Mouse (Mus musculus): ENCODE measurements at regions not wholly inside any gene's neighbourhood (a gene's known extent, or its start where the extent isn't known, plus 50 kb on each side); places are given as distances from the start of the nearest gene placed in this dataset.

- no peak for DNase-seq
- TF ChIP-seq POLR2A (IDR thresholded peaks at IDR 0.05; ENCODE audit: insufficient read depth, low read depth, low read length) (no peak), CTCF (IDR thresholded peaks at IDR 0.05) (no peak), EP300 (IDR thresholded peaks at IDR 0.05; ENCODE audit: insufficient read depth, low read depth, low read length) (no peak)
- H3K4me1 ChIP-seq (ENCODE audit: control insufficient read depth, insufficient read depth, low read length): no peaks in the 10 kb centered on the region
- H3K79me2 ChIP-seq (replicated peaks; ENCODE audit: control insufficient read depth, insufficient read depth, low read length): no peaks in the 10 kb centered on the region
- no peak overlapping the region for H3K9ac ChIP-seq (ENCODE audit: low read depth, low read length)
- 63% methylated on average over 2 of the region's 2 CpGs for WGBS
- H3K27me3 ChIP-seq (ENCODE audit: control insufficient read depth, insufficient read depth, low read length): no peaks in the 10 kb centered on the region
- no peak overlapping the region for H3K27ac ChIP-seq
- H3K4me3 ChIP-seq: no peak overlapping the region
- intact Hi-C loops (cut with DNase I): no loop called here
- H3K36me3 ChIP-seq (ENCODE audit: control insufficient read depth, insufficient read depth, low read length): no peaks in the 10 kb centered on the region
These were observed 273.5 kb upstream of the 4930412O13Rik start for GRCm38 (mm10) chr2:9607547-9607946.

- WGBS: 82% methylated on average over 2 of the region's 2 CpGs
- intact Hi-C loops (cut with DNase I): no loop called here
- no peaks in the 10 kb centered on the region for H3K4me1 ChIP-seq (ENCODE audit: control insufficient read depth, insufficient read depth, low read length)
- TF ChIP-seq CTCF (IDR thresholded peaks at IDR 0.05) (no peak), EP300 (IDR thresholded peaks at IDR 0.05; ENCODE audit: insufficient read depth, low read depth, low read length) (no peak), POLR2A (IDR thresholded peaks at IDR 0.05; ENCODE audit: insufficient read depth, low read depth, low read length) (no peak)
- no peak for DNase-seq
- H3K27me3 ChIP-seq (ENCODE audit: control insufficient read depth, insufficient read depth, low read length): no peaks in the 10 kb centered on the region
- no peaks in the 10 kb centered on the region for H3K36me3 ChIP-seq (ENCODE audit: control insufficient read depth, insufficient read depth, low read length)
- H3K79me2 ChIP-seq (replicated peaks; ENCODE audit: control insufficient read depth, insufficient read depth, low read length): no peaks in the 10 kb centered on the region
- no peak overlapping the region for H3K9ac ChIP-seq (ENCODE audit: low read depth, low read length)
- no peak overlapping the region for H3K4me3 ChIP-seq
- H3K27ac ChIP-seq: no peak overlapping the region
These were observed 266.6 kb upstream of the 4930412O13Rik start for GRCm38 (mm10) chr2:9614415-9614814.

GRCm38 (mm10) chr2:9616292-9616691 is 264.8 kb upstream of the 4930412O13Rik start:
- no peak for DNase-seq
- H3K4me3 ChIP-seq: no peak overlapping the region
- peaks cover 6% of the 10 kb centered on the region for H3K4me1 ChIP-seq (ENCODE audit: control insufficient read depth, insufficient read depth, low read length)
- WGBS: 73% methylated on average over 5 of the region's 5 CpGs
- no peak overlapping the region for H3K27ac ChIP-seq
- TF ChIP-seq EP300 (IDR thresholded peaks at IDR 0.05; ENCODE audit: insufficient read depth, low read depth, low read length) (no peak), POLR2A (IDR thresholded peaks at IDR 0.05; ENCODE audit: insufficient read depth, low read depth, low read length) (no peak), CTCF (IDR thresholded peaks at IDR 0.05) (no peak)
- H3K79me2 ChIP-seq (replicated peaks; ENCODE audit: control insufficient read depth, insufficient read depth, low read length): no peaks in the 10 kb centered on the region
- intact Hi-C loops (cut with DNase I): no loop called here
- no peak overlapping the region for H3K9ac ChIP-seq (ENCODE audit: low read depth, low read length)
- H3K27me3 ChIP-seq (ENCODE audit: control insufficient read depth, insufficient read depth, low read length): no peaks in the 10 kb centered on the region
- H3K36me3 ChIP-seq (ENCODE audit: control insufficient read depth, insufficient read depth, low read length): no peaks in the 10 kb centered on the region

GRCm38 (mm10) chr2:9620303-9621244 is 260.5 kb upstream of the 4930412O13Rik start:
- DNase-seq: peak; percentile 74 to 84
- peak overlapping the region; percentile 82 for H3K27ac ChIP-seq
- TF ChIP-seq CTCF (IDR thresholded peaks at IDR 0.05): no peak
- 0 out of 2 replicates have a peak, but pooled peaks have one; percentile 20 for TF ChIP-seq POLR2A (IDR thresholded peaks at IDR 0.05; ENCODE audit: insufficient read depth, low read depth, low read length)
- TF ChIP-seq EP300 (IDR thresholded peaks at IDR 0.05; ENCODE audit: insufficient read depth, low read depth, low read length): peak; percentile 92
- intact Hi-C loops (cut with DNase I): loop anchor here (2.0 kb wide), 1 partner anchor 72 kb away; no protein-coding TSS in a partner anchor
- no peaks in the 10 kb centered on the region for H3K27me3 ChIP-seq (ENCODE audit: control insufficient read depth, insufficient read depth, low read length)
- H3K36me3 ChIP-seq (ENCODE audit: control insufficient read depth, insufficient read depth, low read length): no peaks in the 10 kb centered on the region
- H3K4me3 ChIP-seq: no peak overlapping the region
- no peak overlapping the region for H3K9ac ChIP-seq (ENCODE audit: low read depth, low read length)
- 29% methylated on average over 21 of the region's 21 CpGs for WGBS
- H3K4me1 ChIP-seq (ENCODE audit: control insufficient read depth, insufficient read depth, low read length): peaks cover 6% of the 10 kb centered on the region
- H3K79me2 ChIP-seq (replicated peaks; ENCODE audit: control insufficient read depth, insufficient read depth, low read length): no peaks in the 10 kb centered on the region

GRCm38 (mm10) chr2:9623702-9624101 is 257.4 kb upstream of the 4930412O13Rik start:
- no peak overlapping the region for H3K27ac ChIP-seq
- no peak for TF ChIP-seq CTCF (IDR thresholded peaks at IDR 0.05)
- TF ChIP-seq POLR2A (IDR thresholded peaks at IDR 0.05; ENCODE audit: insufficient read depth, low read depth, low read length): no peak
- no peak for TF ChIP-seq EP300 (IDR thresholded peaks at IDR 0.05; ENCODE audit: insufficient read depth, low read depth, low read length)
- intact Hi-C loops (cut with DNase I): no loop called here

GRCm38 (mm10) chr2:9628026-9628425 is 253.0 kb upstream of the 4930412O13Rik start:
- Histone ChIP-seq H3K4me1 (ENCODE audit: control insufficient read depth, insufficient read depth, low read length) (no peaks in the 10 kb centered on the region), H3K4me3 (no peak overlapping the region), H3K9ac (ENCODE audit: low read depth, low read length) (no peak overlapping the region), H3K27me3 (ENCODE audit: control insufficient read depth, insufficient read depth, low read length) (no peaks in the 10 kb centered on the region), H3K79me2 (replicated peaks; ENCODE audit: control insufficient read depth, insufficient read depth, low read length) (no peaks in the 10 kb centered on the region), H3K36me3 (ENCODE audit: control insufficient read depth, insufficient read depth, low read length) (no peaks in the 10 kb centered on the region), H3K27ac (no peak overlapping the region)
- DNase-seq: no peak
- TF ChIP-seq EP300 (IDR thresholded peaks at IDR 0.05; ENCODE audit: insufficient read depth, low read depth, low read length) (no peak), POLR2A (IDR thresholded peaks at IDR 0.05; ENCODE audit: insufficient read depth, low read depth, low read length) (no peak), CTCF (IDR thresholded peaks at IDR 0.05) (no peak)
- intact Hi-C loops (cut with DNase I): loop anchor here (5.0 kb wide), 1 partner anchor 249 kb away; no protein-coding TSS in a partner anchor
- 90% methylated on average over 3 of the region's 3 CpGs for WGBS

More at GRCm38 (mm10) chr2:9623702-9624101, 257.4 kb upstream of the 4930412O13Rik start:
- no peak overlapping the region for H3K9ac ChIP-seq (ENCODE audit: low read depth, low read length)
- H3K79me2 ChIP-seq (replicated peaks; ENCODE audit: control insufficient read depth, insufficient read depth, low read length): no peaks in the 10 kb centered on the region
- 82% methylated on average over 2 of the region's 2 CpGs for WGBS
- H3K36me3 ChIP-seq (ENCODE audit: control insufficient read depth, insufficient read depth, low read length): no peaks in the 10 kb centered on the region
- no peak overlapping the region for H3K4me3 ChIP-seq
- H3K4me1 ChIP-seq (ENCODE audit: control insufficient read depth, insufficient read depth, low read length): peaks cover 6% of the 10 kb centered on the region
- no peak for DNase-seq
- no peaks in the 10 kb centered on the region for H3K27me3 ChIP-seq (ENCODE audit: control insufficient read depth, insufficient read depth, low read length)

Data from heart, adult 2 months (tissue).